Mouse (Mus musculus) megakaryocyte-erythroid progenitor cell, adult 5 weeks (primary cell): ENCODE data around the gene Scarb1. TPM values are rescaled to one million over a fixed set of nuclear protein-coding genes. Genes with fewer than 3 reads are reported as not detected.

Source experiments
- polyA plus RNA-seq: library from polyadenylated mRNA; stranded (reverse); fragments of >175 nt; gene quantifications from 2 replicates; pipeline ENCODE4 v1.2.3, GENCODE M21; 2012

The Scarb1 gene
- 55.0 and 68.0 TPM in 2 replicates for polyA plus RNA-seq

DNA sequence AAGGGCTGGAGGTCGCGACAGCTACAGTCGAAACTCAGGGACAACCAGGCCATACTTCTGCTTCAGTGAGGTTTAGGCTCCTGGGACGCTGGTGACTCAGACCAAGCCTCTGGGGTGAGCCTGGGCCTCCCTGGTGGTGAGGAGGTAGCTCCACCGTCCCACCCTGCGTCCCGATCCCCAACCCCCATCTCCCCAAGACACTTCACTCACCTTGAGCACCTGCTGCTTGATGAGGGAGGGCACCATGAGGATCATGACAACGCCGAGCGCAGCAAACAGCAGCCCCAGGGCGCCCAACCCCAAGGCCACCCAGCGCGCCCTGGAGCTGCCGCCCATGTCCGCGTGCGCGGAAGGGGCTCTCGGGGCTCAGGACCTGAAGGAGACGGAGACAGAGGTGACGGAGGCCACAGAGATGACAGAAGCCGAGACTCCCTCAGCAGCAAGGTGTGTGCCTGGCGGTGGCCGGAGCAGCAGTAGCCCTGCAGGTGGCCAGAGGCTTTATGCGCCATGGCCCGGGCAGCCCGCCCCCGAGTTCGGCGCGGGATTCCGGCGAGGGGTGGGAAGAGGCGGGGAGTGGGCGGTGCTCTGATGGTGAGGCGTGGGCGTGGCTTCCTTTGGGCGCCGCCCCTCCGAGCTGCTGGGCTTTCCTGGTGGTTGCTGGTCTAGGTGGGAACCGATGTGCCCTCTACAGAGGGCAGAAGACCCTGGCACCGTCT lies at the start of gene Scarb1:
Gene Scarb1, minus strand, starts transcription at position 548 of the 716 bp plus-strand sequence.

DNA sequence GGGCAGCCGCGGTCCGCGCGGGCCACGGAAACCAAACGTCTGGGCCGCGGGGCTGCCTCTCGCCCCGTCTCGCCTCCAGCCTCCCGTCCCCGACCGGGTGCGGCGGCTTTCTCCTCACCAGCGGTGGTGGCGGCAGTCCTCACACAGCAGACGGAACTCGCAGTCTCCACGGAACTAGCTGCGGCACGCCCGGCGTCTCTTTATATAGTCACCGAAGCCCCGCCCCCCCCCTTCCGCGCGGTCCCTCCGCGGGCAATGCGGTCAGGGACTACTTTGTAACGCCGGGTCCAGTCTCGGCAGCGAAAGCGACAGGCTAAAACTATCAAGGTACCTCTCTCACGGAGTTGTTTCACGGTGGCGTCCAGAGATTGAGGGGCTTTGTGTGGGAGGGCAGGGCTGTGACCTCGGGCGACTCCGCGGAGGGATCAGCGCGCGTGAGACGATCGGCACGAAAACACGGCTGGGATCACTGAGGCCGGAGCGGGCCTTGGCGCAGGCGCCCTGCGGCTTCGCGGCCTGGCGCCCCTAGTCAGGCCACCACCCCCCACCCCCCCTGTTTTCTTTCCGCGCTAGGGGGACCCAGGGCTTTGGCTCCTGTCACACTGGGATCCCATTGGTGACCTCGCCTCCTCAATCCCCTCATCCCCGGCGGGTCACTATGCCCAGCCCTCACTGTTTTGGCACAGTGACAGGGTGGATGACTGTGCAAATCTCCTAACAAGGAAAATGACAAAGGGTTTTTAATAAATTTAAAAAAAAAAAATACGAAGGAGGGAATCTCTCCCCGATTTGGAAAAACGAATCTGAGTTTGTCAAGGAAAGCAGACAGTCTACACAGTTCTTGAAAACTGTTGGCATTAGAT lies 48.9 kb upstream of the Scarb1 start, which contains the start of gene Ubc:
Gene Ubc, minus strand, starts transcription at position 624 of the 863 bp plus-strand sequence.

DNA sequence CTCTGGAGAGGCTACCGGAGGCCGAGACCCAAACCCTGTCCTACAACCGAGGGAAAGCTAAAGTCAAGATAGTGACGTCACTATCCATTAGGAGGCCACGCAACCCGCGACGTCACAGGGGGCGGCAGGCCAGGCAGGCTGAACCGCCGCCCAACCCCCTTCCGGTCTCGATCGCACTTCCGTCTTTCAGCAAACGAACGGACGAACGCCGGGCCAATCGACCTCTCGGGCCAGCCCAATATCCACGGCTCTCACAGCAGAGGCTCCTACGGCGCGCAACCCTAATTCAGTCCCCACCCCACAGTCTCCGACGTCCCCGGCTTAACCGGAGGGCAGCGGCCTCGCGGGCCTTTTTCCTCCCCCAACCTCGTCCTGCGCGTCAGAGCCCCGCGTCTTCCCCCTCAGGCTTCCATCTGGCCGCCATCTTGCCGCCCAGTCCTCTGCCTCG lies 48.3 kb upstream of the Scarb1 start, which contains the start of gene Gm10382:
Gene Gm10382, plus strand, starts transcription at position 192 of the 448 bp plus-strand sequence.

Other genes with a start within 250 kb of the Scarb1 start
- gene Ncor2, start 161.9 kb downstream of the Scarb1 start, polyA plus RNA-seq, result 255 and 313 TPM in 2 replicates
- gene Gm10382, start 48.2 kb upstream of the Scarb1 start, polyA plus RNA-seq, result 3.3 and 3.4 TPM in 2 replicates
- gene Ubc, start 49.1 kb upstream of the Scarb1 start, polyA plus RNA-seq, result 312 and 345 TPM in 2 replicates
- 75.6 and 78.4 TPM in 2 replicates for gene Dhx37, start 93.0 kb upstream of the Scarb1 start, polyA plus RNA-seq
- gene Bri3bp, start 100.5 kb upstream of the Scarb1 start, polyA plus RNA-seq, result 50.9 and 55.2 TPM in 2 replicates
- 19.0 and 26.4 TPM in 2 replicates for gene Aacs, start 134.7 kb upstream of the Scarb1 start, polyA plus RNA-seq
- gene Tmem132b, start 190.7 kb upstream of the Scarb1 start, polyA plus RNA-seq, result not detected in 2 replicates